Mouse (Mus musculus) left cerebral cortex, adult 11 months (tissue): ENCODE measurements at regions not wholly inside any gene's neighbourhood (a gene's known extent, or its start where the extent isn't known, plus 50 kb on each side); places are given as distances from the start of the nearest gene placed in this dataset.

Source experiments
- DNase-seq: peaks from one replicate; pipeline ENCODE4 v3.0.0; 2022; ENCODE audit warnings: low spot score

- DNase-seq: no peak
These were observed 56.5 kb upstream of the Lsm6 start for GRCm38 (mm10) chr8:78877423-78877822.

GRCm38 (mm10) chr8:78889708-78890107 is 68.8 kb upstream of the Lsm6 start:
- DNase-seq: no peak

- no peak for DNase-seq
These were observed 69.6 kb upstream of the Lsm6 start for GRCm38 (mm10) chr8:78890571-78890970.

- DNase-seq: peak; percentile 24
These were observed 78.9 kb upstream of the Lsm6 start for GRCm38 (mm10) chr8:78899887-78900286.

GRCm38 (mm10) chr8:78903034-78903433 is 82.1 kb upstream of the Lsm6 start:
- DNase-seq: no peak

GRCm38 (mm10) chr8:78907918-78908317 is 87.0 kb upstream of the Lsm6 start:
- DNase-seq: no peak

GRCm38 (mm10) chr8:78911288-78911873 is 90.4 kb upstream of the Lsm6 start:
- no peak for DNase-seq

GRCm38 (mm10) chr8:78912470-78912869 is 91.5 kb upstream of the Lsm6 start:
- no peak for DNase-seq

GRCm38 (mm10) chr8:78913823-78914222 is 92.9 kb upstream of the Lsm6 start:
- no peak for DNase-seq

- DNase-seq: no peak
These were observed 97.4 kb upstream of the Zfp827 start for GRCm38 (mm10) chr8:78930610-78931397.

- DNase-seq: no peak
These were observed 96.2 kb upstream of the Zfp827 start for GRCm38 (mm10) chr8:78932069-78932468.

- no peak for DNase-seq
These were observed 88.2 kb upstream of the Zfp827 start for GRCm38 (mm10) chr8:78940049-78940448.

GRCm38 (mm10) chr8:78941558-78941957 is 86.7 kb upstream of the Zfp827 start:
- DNase-seq: peak; percentile 24

- no peak for DNase-seq
These were observed 83.9 kb upstream of the Zfp827 start for GRCm38 (mm10) chr8:78944367-78944766.

GRCm38 (mm10) chr8:78945607-78946006 is 82.6 kb upstream of the Zfp827 start:
- no peak for DNase-seq

- no peak for DNase-seq
These were observed 82.2 kb upstream of the Zfp827 start for GRCm38 (mm10) chr8:78946085-78946484.

GRCm38 (mm10) chr8:78975034-78975433 is 53.2 kb upstream of the Zfp827 start:
- DNase-seq: no peak
